Mouse (Mus musculus): ENCODE data around the gene Tcirg1. TPM values are rescaled to one million over a fixed set of nuclear protein-coding genes. Genes with fewer than 3 reads are reported as not detected.
A peak's percentile ranks its signal among the peaks of the same experiment; 100 is the strongest.

Tcirg1 gene
- polyA plus RNA-seq, 1 experiment from 2014 or later = 48.7 TPM

DNA sequence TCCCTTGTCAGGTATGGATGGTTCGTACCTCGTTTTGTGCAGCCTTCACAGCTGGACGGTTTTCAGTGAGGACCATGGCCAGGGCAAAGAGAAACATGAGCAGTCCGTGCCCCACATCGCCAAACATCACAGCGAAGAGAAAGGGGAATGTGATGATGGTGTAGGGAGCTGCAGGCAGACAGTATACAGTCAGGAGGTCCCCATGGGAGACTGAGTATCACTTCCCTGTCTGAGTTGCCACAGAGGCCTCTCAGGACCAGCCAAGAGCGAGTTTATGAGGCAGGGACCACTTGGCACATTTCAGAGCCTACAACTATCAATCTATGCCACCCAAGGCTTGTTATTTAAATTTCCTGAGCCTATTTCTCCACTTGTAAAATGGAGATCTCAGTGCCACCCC, 8.0 kb downstream of the Tcirg1 start:
- no peak for DNase-seq (ENCODE audit: low spot score)

DNA sequence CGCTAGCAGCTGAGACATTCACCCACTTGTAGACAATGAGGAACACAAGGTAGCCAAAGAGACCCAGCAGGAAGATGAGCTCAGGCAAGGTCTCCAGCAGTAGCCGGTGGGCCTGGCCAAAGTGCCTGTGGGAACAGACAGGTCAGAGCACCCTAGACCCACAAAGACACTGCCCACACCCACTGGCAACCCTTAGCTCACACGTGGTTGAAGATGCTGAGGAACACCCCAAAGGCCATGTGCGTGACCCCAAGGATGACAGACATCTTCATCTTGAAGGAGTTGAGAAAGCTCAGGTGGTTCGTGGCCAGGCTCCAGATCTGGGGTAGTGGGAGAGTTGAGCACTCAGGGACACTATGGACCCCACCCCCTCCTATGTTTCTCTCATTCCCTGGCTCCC, 9.4 kb downstream of the Tcirg1 start:
- DNase-seq (ENCODE audit: low spot score) = no peak

GRCm38 (mm10) chr19:3896208-3896607, 10.7 kb downstream of the Tcirg1 start:
- DNase-seq (ENCODE audit: low spot score) = no peak

- no peak for DNase-seq (ENCODE audit: low spot score)
These were observed 11.7 kb downstream of the Tcirg1 start for GRCm38 (mm10) chr19:3895171-3895631.

DNA sequence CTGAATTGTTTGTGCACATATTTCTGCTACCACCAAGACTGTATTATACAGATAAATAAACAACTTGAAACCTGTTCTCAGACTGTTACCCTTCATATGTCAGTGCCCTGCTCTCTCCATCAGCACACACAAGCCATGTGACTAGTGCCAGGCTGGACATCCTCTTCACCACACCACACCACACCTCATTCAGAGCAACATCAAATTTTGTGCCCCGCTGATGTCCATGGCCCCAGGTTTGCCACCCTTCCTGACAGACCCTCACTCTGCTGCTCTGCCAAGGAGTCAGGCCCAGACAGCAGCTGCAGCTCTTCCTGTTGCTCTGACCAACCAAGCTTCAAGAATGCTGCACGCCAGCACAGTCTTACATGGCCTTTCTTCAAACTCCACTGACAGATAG, 12.6 kb downstream of the Tcirg1 start:
- DNase-seq (ENCODE audit: low spot score) = no peak

- DNase-seq (ENCODE audit: low spot score) = no peak
These were observed 13.3 kb downstream of the Tcirg1 start for GRCm38 (mm10) chr19:3893545-3894116.

DNA sequence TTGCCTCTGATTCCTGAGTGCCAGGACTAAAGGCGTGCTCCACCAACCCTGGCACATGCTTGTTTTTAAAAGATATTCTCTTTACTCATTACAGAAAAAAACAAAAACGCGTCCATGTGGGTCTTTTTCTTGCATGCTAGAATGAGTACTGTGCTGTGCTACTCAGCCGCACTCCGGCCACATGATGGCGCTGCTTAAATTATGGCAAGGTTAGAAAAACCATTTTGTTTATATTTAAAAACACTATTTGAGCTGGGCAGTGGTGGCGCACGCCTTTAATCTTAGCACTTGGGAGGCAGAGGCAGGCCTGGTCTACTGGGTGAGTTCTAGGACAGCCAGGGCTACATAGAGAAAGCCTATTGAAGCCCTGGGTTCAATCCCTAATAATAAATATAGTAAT, 16.8 kb downstream of the Tcirg1 start:
- DNase-seq (ENCODE audit: low spot score) = peak; percentile 53

GRCm38 (mm10) chr19:3889096-3889495, 17.8 kb downstream of the Tcirg1 start:
- DNase-seq (ENCODE audit: low spot score) = no peak

GRCm38 (mm10) chr19:3884325-3884990, 22.5 kb downstream of the Tcirg1 start:
- DNase-seq (ENCODE audit: low spot score) = no peak

GRCm38 (mm10) chr19:3882214-3882613, 24.7 kb downstream of the Tcirg1 start:
- DNase-seq (ENCODE audit: low spot score) = no peak

DNA sequence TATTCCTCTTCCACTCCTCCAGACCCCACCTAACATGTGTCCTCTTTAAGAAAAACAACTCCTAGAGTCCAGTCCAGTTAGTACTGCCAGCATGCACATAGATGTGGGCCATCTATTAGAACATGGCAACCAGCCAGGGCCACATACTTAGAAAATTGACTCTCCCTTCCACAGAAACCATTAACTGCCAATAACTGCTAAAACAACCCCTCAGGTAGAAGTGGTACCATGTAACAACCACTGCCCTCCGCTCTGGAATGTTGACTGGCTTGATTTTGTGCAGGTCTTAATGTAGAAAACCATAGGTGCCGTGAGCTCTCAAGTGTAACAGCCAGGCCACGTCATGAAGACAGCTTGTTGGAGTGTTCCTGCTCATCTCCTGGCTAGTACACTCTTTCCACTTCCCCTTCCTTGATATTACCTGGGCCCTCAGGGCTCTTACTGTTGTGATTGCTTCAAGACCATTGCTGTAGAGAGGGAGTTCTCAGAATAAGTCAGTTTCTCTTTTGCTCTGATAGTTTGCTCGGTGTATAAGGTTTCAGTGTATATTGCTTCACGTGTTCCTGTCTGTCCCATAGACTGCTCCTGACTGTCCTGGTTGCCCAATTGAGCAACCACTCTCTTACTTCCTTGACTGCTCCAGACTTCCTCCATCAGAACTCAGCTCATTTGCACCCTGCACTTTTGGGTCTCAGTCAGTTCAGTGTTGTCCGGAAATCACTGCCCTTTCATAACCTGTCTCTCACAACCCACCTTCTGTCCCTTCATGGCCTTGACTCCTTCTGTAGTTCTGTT, 26.7 kb downstream of the Tcirg1 start:
- no peak for DNase-seq (ENCODE audit: low spot score)

GRCm38 (mm10) chr19:3875045-3875444, 31.9 kb downstream of the Tcirg1 start:
- DNase-seq (ENCODE audit: low spot score) = no peak

GRCm38 (mm10) chr19:3872373-3872772, 34.6 kb downstream of the Tcirg1 start:
- DNase-seq (ENCODE audit: low spot score) = no peak

GRCm38 (mm10) chr19:3871468-3871867, 35.5 kb downstream of the Tcirg1 start:
- DNase-seq (ENCODE audit: low spot score) = no peak

GRCm38 (mm10) chr19:3868290-3868689, 38.6 kb downstream of the Tcirg1 start:
- no peak for DNase-seq (ENCODE audit: low spot score)

DNA sequence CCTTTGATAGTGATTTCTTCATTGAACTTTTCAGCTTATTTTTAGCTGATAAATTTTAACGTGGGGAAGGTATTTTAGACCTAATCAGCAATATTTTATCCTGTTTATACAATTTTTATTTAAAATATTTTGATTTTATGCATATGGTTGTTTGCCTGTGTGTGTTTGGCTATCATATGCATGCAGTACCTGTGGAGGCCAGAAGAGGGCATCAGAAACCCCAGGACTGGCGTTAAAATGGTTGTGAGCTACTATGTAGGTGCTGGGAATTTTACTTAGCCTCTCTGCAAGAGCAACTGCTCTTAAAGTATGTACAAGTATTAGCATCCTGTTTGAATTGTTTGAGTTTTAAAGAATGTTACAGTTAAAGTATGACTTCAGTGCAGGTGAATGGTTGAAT, 42.0 kb downstream of the Tcirg1 start:
- DNase-seq (ENCODE audit: low spot score) = no peak

- DNase-seq (ENCODE audit: low spot score) = no peak
These were observed 44.2 kb downstream of the Tcirg1 start for GRCm38 (mm10) chr19:3862713-3863112.

DNA sequence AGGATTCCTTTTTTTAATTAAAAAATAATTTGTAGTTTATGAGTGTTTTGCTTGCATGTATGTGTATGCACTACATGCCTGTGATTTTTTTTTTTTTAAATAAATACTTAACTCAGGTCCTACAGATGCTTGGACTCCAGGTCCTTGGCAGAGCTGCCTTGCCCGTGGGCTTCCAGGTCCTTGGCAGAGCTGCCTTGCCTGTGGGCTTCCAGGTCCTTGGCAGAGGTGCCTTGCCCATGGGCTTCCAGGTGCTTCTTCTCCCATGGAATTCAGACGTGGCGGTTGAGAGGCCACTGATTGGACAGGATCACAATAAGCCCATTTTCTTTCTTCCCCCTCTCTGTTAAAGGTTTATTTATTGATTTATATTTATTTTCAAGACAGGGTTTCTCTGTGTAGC, 49.7 kb downstream of the Tcirg1 start:
- no peak for DNase-seq (ENCODE audit: low spot score)

GRCm38 (mm10) chr19:3855601-3856000, 51.3 kb downstream of the Tcirg1 start:
- DNase-seq (ENCODE audit: low spot score) = no peak

DNA sequence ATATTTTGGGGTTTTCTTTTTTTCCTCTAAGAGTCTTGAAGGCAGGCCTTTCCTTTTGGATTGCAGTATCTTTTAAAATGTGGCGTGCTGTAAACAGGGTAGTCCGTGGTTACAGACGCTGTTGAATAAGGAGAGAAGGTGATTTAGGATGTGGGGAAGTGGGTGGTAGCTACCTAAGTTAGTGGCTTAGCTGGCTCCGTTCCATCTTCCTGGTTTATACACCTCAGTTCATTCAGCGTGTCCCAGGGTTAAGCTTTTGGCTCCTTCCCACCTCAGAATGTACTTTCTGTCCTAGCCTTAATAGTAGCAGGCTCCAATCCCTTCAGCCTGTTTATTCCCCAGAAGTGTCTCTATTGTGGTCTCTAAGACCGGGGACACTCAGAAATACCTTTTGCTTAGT, 51.8 kb downstream of the Tcirg1 start:
- no peak for DNase-seq (ENCODE audit: low spot score)

- DNase-seq (ENCODE audit: low spot score) = no peak
These were observed 53.0 kb downstream of the Tcirg1 start for GRCm38 (mm10) chr19:3853891-3854290.

- DNase-seq (ENCODE audit: low spot score) = no peak
These were observed 53.8 kb downstream of the Tcirg1 start for GRCm38 (mm10) chr19:3853121-3853520.
